Mouse (Mus musculus) hindbrain, embryonic 15.5 days (tissue): Measurements from ENCODE around the gene Gadd45a. TPM values are rescaled to one million over a fixed set of nuclear protein-coding genes. Genes with fewer than 3 reads are reported as not detected.

Experiments used
- ATAC-seq: fragments of 200-750 bp; cut with Nextera tagmentation; 2 replicates; pipeline ENCODE4 v1.8.0; 2017; ENCODE audit warnings: low read depth, moderate number of reproducible peaks, moderate TSS enrichment; ENCODE audit not compliant: low FRiP score
- H3K27ac ChIP-seq: fragments of 300-500 bp; sonication (generic); replicated peaks from 2 replicates; pipeline ENCODE4 v1.5.1; 2015; ENCODE audit warnings: mild to moderate bottlenecking, inconsistent platforms
- H3K27me3 ChIP-seq: fragments of 300-500 bp; sonication (generic); 2 replicates; pipeline ENCODE4 v1.6.1; 2015; ENCODE audit warnings: control low read depth, inconsistent platforms
- H3K36me3 ChIP-seq: fragments of 300-500 bp; sonication (generic); 2 replicates; pipeline ENCODE4 v1.6.1; 2015; ENCODE audit warnings: control low read depth, inconsistent platforms
- H3K4me1 ChIP-seq: fragments of 300-500 bp; sonication (generic); replicated peaks from 2 replicates; pipeline ENCODE4 v1.6.1; 2015; ENCODE audit warnings: control low read depth, inconsistent platforms
- H3K4me2 ChIP-seq: fragments of 300-500 bp; sonication (generic); 2 replicates; pipeline ENCODE4 v1.6.1; 2015; ENCODE audit warnings: moderate library complexity, mild to moderate bottlenecking, inconsistent platforms
- H3K4me3 ChIP-seq: fragments of 300-500 bp; sonication (generic); 2 replicates; pipeline ENCODE4 v1.5.1; 2015; ENCODE audit warnings: mild to moderate bottlenecking, inconsistent platforms
- H3K9ac ChIP-seq: fragments of 300-500 bp; sonication (generic); 2 replicates; pipeline ENCODE4 v1.6.1; 2015; ENCODE audit warnings: inconsistent platforms
- H3K9me3 ChIP-seq: fragments of 300-500 bp; sonication (generic); 2 replicates; pipeline ENCODE4 v1.6.1; 2016; ENCODE audit warnings: control low read depth, inconsistent platforms
- WGBS: fragments of 180-500 bp; shearing (Covaris S2); methylation state at CpG from one replicate; pipeline ENCODE4 v1.1.7; 2015; 5-methylcytosine and 5-hydroxymethylcytosine counted together
- polyA plus RNA-seq: library from polyadenylated mRNA; unstranded; fragments of >200 nt; fragmentation: Nextera tagmentation; extraction: Ambion mirVana; gene quantifications from 2 replicates; pipeline ENCODE4 v1.2.1, GENCODE M21; 2015

Gene Gadd45a
- polyA plus RNA-seq, 1 experiment from 2014 or later: 17.3 TPM

GRCm38 (mm10) chr6:66989037-66989436 lies 48.2 kb downstream of the Gadd45a start:
- 92% methylated on average over 6 of the region's 6 CpGs for WGBS
- H3K9ac ChIP-seq: no peak overlapping the region
- H3K27ac ChIP-seq: no peak overlapping the region

DNA sequence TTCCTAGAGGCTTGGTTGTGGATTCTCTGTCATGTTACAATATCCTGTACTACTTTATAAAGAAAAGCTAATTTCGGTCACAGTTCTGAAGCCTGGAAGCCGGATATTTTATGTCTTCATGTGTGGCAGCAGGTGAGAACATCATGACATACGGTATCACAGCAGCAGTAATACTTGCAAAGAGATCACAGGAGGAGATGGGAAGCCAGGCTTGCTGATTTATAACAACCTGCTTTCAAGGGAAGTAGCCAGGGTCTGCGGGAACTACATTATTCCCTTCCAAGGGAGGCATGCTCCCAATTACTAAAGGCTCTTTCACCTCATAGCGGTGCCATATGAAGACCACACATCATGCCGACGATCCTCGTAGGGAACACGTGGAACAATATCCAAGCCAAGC lies 48.9 kb downstream of the Gadd45a start:
- WGBS: 80% methylated on average over 9 of the region's 9 CpGs
- Histone ChIP-seq H3K27ac (no peak overlapping the region), H3K9ac (no peak overlapping the region), H3K9me3 (no peaks in the 10 kb centered on the region), H3K4me1 (no peaks in the 10 kb centered on the region), H3K36me3 (no peaks in the 10 kb centered on the region), H3K4me2 (no peak overlapping the region), H3K4me3 (no peak overlapping the region), H3K27me3 (no peaks in the 10 kb centered on the region)
- 0 out of 2 replicates have a peak, but pooled peaks have one; percentile 19 for ATAC-seq

More at GRCm38 (mm10) chr6:66989037-66989436, 48.2 kb downstream of the Gadd45a start:
- Histone ChIP-seq H3K36me3 (no peaks in the 10 kb centered on the region), H3K9me3 (no peaks in the 10 kb centered on the region), H3K4me1 (no peaks in the 10 kb centered on the region), H3K4me3 (no peak overlapping the region), H3K27me3 (no peaks in the 10 kb centered on the region), H3K4me2 (no peak overlapping the region)
- ATAC-seq: no peak

DNA sequence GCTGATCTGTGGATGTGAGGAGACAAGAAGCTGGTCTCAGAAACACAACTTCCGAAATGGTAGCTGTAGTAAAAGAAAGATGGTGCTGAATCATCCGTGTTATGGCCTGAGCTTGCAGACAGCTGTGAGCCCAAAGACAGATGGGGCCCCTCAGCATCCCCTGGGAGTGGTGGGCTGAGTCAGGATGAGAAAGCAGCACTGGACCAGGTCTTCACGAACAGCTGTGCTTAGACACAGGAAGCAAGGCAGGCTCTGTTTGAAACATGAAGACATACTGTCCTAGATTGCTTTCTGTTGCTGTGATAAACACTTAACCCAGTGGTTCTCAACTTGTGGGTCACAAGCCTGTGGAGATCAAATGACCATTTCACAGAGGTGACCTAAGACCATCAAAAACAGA lies 49.6 kb downstream of the Gadd45a start:
- H3K4me2 ChIP-seq: no peak overlapping the region
- no peaks in the 10 kb centered on the region for H3K36me3 ChIP-seq
- ATAC-seq: no peak
- no peaks in the 10 kb centered on the region for H3K27me3 ChIP-seq
- H3K4me1 ChIP-seq: no peaks in the 10 kb centered on the region
- H3K9ac ChIP-seq: no peak overlapping the region
- H3K9me3 ChIP-seq: no peaks in the 10 kb centered on the region
- H3K27ac ChIP-seq: no peak overlapping the region
- 67% methylated on average over 3 of the region's 3 CpGs for WGBS
- H3K4me3 ChIP-seq: no peak overlapping the region

DNA sequence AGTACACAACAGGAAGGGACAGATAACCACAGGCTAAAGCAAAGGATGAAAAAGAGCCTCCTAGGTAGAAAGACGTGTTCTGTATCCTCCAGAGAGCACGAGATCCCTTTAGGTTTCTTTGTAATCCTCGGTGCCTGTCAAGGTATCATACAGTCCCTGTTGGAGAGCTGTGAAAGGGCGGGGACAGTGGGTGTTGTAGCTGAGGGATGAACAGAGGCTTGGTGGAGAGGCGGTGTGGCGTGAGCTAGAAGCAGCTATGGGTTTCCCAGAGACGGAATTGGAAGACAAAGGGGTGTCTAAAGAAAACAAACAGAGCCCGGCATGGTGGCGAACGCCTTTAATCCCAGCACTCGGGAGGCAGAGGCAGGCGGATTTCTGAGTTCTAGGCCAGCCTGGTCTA lies 51.2 kb downstream of the Gadd45a start:
- no peaks in the 10 kb centered on the region for H3K4me1 ChIP-seq
- no peak overlapping the region for H3K4me2 ChIP-seq
- 77% methylated on average over 12 of the region's 12 CpGs for WGBS
- no peak overlapping the region for H3K27ac ChIP-seq
- H3K36me3 ChIP-seq: no peaks in the 10 kb centered on the region
- no peak overlapping the region for H3K9ac ChIP-seq
- H3K4me3 ChIP-seq: no peak overlapping the region
- no peaks in the 10 kb centered on the region for H3K27me3 ChIP-seq
- no peak for ATAC-seq
- no peaks in the 10 kb centered on the region for H3K9me3 ChIP-seq

GRCm38 (mm10) chr6:66985500-66985899 lies 51.8 kb downstream of the Gadd45a start:
- Histone ChIP-seq H3K9ac (no peak overlapping the region), H3K4me1 (no peaks in the 10 kb centered on the region), H3K9me3 (no peaks in the 10 kb centered on the region), H3K27ac (no peak overlapping the region), H3K27me3 (no peaks in the 10 kb centered on the region), H3K4me2 (no peak overlapping the region), H3K36me3 (no peaks in the 10 kb centered on the region), H3K4me3 (no peak overlapping the region)
- ATAC-seq: no peak
- WGBS: 77% methylated on average over 7 of the region's 7 CpGs

Other genes with a start within 250 kb of the Gadd45a start
- not detected in 2 replicates for gene Vmn1r39, start 226.8 kb downstream of the Gadd45a start, polyA plus RNA-seq
- 55.1 and 56.5 TPM in 2 replicates for gene Gng12, start 141.1 kb downstream of the Gadd45a start, polyA plus RNA-seq
- gene Serbp1, start 200.7 kb upstream of the Gadd45a start, polyA plus RNA-seq: 294 and 298 TPM in 2 replicates